Mouse (Mus musculus): Measurements from ENCODE around the gene Crispld2.

Crispld2 gene

DNA sequence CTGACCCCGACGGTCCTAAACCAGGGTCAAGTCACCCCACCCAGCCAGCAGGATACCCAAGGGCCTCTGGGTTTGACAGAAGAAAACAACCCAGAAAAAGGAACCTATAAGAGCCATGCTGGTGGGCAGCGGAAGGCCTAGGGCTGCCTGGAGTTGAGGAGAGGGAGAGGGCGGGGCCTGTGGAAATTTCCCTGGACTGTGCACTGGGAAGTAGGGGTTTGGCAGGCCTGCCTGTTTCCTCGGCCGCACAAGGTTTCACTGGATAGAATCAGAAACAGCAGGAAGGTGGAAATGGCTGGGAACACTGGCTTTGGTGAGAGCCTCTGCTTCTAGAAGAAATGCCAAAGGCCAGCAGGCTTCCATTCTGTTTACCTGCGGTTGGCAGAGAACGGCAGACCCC, 80.6 kb downstream of the Crispld2 start:
- peak; percentile 37 to 44 for DNase-seq

DNA sequence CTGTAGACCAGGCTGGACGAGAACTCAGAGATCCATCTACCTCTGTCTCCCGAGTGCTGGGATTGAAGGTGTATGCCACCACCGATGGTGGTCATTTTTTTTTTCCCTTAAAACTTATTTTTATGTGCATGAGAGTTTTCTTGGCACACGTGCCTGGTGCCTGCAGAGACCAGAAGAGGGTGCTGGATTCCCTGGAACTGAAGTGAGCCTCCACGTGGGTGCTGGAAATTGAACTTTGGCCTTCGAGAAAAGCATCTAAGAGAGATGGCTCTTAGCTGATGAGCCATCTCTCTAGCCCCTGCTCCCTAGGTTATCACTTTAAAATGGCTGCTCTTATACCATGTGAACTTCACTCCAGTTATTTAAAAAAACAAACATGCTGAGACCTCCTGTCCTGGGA, 82.3 kb downstream of the Crispld2 start:
- DNase-seq: peak; percentile 51 to 67

DNA sequence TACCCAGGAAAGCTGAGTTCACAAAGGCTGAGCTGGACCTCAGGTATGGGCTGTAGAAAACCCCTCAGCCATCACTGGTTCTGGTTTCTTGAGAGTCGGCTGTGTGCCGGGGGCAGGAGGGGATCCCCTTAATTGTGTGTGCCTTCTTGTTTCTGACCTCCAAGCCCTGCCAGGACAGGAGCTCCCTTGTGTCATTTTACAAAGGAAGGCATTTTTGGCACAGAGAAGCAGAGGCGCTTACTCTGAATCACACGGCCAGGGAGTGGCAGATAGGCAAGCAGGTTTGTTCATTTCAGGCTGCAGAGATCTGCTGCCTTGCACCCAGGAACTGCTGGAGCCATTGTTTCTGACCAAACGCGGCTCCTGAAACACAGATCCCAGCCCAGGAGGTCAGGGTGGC, 83.1 kb downstream of the Crispld2 start:
- no peak for DNase-seq

DNA sequence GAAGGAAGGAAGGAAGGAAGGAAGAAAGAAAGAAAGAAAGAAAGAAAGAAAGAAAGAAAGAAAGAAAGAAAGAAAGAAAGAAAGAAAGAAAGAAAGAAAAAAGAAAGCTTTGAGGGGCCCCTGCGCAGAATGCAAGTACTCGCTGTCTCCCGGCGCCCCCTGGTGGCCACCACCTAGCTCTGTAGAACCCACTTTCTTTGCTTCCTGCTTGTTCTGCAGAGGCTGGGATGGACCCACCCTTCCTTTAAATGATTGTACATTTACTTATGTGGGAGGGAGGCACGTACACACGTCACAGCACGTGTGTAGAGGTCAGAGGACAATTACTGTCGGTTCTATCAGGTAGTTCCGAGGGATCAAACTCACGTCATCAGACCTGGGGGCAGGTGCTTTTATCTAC, 85.8 kb downstream of the Crispld2 start:
- peak; percentile 64 to 74 for DNase-seq

DNA sequence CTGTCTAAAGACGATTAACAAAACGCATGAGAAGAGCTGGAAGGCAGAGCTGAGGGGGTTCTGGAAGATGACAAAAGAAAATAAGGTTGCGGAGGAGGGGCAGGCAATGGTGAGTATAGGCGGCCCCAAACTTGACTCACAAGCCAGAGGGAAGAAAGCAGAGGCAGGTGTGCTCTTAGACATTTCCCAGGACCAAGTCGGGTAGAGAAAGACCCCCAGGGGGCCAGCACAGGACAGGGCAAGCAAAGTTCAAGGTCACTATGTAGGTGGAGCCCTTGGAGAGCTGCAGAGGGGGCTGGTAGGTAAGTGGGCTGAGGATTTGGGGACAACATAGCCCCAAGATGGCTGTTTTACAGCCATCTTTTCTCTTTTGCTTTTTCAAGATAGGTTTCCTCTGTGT, 87.1 kb downstream of the Crispld2 start:
- no peak for DNase-seq

DNA sequence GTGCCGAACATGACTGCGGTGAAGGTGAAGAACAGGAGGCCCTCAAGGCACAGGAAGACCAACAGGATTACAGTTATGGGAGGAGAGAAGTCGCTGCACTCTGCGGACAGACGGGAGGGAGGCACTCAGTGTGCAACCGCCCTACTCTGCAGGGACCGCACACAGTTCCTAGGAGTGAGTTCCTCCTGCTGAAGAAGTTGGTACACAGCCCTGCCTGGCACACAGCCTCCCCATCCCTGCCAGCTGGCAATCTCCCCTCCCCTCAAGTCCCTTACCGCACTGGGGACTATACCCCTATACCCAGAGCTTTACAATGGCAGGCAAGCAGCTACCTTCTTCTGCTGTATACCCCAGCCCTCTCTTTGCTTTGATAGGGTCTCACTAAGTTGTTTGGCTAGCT, 91.0 kb downstream of the Crispld2 start:
- no peak for DNase-seq

DNA sequence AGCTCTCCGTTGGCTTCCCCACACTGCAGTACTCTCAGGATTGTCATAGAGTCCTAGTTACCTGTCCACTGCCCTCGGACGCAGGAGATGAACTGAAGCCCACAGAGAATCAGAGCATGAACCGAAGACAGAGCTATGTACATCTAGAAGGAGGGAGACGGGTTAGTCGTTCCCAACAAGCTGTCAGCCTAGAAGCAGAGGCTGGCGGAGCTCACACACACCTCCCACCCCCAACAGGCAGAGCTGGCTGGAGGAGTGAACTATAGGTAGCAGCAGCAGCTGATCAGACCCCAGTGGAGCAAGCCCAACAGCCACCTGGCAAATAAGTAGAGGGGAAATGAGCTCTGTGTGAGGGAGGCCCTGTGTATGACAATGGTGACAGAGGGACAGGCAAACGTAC, 92.5 kb downstream of the Crispld2 start:
- DNase-seq: no peak

DNA sequence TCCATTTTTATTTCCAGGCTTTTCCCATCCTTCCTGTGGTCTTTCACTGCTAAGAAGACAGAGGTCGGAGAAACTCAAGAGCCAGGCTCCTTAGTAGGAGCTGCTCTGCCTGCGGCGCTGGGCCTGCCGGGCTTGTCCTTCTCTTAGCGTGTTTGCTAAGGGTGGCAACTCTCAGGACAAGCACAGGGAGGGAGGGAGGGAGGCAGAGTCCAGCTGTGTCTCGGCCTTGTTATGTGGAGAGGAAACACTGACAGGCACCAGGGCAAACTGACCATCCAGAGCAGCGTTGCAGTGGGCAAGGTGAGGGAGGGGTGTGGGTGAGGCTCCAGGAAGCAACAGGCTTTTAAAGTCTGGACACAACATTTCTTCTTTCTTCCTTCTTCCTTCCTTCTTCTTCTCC, 97.3 kb downstream of the Crispld2 start:
- no peak for DNase-seq

DNA sequence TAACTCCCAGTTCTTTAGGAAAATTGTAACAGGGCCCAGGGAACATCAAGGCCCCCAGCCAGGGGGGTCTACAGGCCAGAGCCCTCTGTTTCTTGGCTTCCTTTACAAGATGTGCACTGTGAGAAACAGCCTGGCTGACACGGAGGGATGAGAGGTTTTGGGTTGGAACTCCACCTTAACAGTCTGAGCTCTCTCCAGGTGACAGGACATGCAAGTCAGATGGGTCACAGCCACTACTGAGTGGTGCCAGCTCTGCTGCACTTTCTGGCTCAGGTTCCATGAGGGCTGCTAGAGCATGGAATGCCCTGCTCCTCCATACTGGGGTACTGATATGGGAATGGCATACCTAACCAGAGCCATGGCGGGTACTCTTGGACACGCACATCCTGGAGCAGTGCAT, 98.8 kb downstream of the Crispld2 start:
- DNase-seq: no peak

DNA sequence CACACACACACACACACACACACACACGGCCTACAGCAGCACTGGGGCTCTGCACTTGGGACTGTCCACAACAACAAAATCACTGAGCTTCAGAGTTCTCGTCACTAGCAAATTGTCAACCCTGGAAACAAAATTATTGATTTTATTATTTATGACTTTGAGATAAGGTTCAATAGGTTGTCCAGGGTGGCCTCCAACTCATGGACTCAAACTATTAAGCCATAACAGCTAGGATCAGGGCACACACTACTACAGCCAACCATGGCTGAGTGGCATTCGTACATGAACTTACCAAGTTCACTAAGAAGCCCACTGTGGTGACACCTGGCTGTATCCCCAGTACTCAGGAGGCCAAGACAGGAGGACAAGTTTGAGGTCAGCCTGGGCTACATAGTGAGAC, 100.9 kb downstream of the Crispld2 start:
- no peak for DNase-seq

DNA sequence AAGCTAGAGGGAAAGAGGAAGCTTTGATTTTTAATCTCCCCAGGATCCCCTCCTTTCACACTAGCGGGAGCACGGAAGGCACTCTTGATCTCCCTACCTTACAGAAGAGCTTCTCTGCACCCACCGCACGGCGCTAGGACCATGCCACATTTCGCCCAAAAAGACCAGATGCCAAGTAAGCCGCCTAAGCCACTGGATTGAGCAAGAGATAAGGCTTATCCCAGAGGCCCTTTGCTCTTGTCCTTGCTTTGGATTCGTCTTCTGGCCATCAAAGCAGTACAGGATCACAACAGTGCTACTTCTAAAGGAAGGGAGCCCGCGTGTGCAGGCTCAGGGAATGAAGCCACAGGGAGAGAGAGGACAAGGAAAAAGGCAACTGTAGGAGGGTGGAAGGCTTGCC, 102.6 kb downstream of the Crispld2 start:
- DNase-seq: no peak

DNA sequence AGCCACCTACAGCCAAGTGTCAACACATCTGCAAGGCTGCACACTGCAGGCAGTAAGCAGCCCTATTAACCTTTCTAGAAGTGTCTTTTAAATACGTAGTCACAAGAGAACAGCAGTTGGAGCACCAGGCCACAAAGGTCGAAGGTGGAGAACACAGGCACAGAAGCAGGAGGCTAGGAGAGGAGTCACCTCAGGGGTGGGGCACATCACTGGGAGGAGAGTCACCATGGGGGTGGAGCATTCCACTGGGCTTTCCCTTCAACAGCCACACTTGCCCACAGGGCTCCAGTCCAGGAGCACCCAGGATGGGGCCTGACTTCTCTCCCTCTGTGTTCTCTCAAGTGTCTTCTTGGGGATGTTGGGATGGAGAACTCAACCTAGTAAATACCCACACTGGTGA, 104.2 kb downstream of the Crispld2 start:
- no peak for DNase-seq

DNA sequence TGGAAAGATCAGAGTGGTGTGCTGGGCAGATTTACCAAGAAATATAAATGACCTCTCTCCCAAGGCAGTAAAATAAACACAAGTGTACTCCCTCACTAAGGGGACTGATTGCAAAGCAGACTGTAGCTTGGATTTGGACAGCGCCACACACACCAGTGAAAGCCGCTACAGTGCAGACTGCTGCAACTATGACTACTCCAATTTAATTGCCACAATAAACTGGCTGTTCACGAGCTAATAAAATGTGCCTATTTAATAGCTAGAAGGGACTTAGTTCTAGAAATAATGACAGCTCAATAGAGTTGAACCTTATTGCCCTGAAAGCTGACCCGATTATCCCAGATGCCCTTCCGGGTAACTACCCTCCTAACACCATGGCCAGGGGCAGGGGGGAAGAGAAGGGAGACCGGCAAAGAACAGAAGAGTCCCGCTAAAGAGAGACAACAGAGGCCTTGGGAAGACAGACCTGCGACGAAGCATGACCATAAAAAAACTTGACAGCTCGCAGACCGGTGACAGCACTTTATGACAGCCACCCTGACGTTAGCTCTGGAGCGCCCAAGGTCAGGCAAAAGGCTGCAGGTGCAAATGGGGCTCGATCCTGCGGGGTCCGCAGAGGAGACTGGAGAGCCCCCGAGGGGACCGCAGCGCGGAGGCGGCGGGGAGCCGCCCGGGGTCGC, 108.3 kb downstream of the Crispld2 start:
- no peak for DNase-seq

DNA sequence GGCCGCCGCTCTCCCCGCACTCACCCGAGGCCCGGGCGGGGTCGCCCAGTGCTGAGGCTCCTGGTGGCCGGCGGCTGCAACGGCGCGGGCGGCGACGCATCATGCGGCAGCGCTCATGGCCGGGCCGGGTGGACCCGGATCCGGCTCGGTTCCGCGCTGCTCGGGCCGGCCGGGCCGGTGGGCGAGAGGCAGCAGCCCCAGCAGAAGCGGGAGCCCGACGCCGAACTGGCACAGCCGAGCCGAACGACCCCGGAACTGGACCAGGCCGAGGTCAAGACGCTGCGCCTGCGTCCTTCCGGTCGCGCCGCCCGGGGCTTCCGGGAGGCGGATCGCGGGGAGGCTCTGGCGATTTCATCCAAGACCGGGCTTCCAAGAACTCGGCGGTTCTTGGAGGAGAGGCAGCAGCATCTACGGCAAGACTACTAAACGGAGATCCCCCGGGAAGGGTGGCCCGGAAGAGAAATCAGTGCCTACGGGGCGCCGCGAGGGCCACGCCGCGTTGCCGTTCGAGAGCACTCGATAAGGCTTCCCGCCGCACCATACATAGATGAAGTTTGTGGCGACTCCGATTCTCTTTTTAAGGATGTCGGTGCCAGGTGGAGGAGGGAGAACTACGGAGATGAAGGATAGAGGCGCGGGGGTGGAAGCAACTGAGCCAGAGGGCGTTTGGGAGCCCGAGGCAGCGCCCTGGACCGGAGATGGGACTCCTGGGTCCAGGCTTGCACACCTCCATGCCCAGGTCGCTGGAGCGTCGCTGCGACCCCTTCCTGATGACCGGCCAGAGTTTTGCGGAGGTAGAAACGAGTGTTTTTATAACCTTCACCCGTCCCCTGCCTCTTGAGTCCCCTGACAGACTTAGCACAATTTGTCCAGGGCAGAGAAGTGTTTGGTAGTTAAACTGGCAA, 109.1 kb downstream of the Crispld2 start, which contains the start of gene Zdhhc7:
Gene Zdhhc7 (minus strand): TSS at position 415 of the 905 bp plus-strand sequence.
- peak; percentile 74 to 79 for DNase-seq

Data from kidney, adult 8-10 months (tissue).